Comparison of ENCODE assay signal across 8 mouse cellular contexts in genomic region chr7:45897258-45897757, GRCm38 (mm10). TPM values are rescaled to one million over a fixed set of nuclear protein-coding genes. Genes with fewer than 3 reads are reported as not detected.
DNase-seq lines count a peak whose midpoint lies in the region; ATAC-seq and TF ChIP-seq lines count a peak whose summit lies in the region.

No protein-coding gene starts in this region.

- 0 out of 2 replicates have a peak, but pooled peaks have one; percentile 29 for TF ChIP-seq POLR2A in cerebellum, adult 2 months (IDR thresholded peaks at IDR 0.05; ENCODE audit: borderline replicate concordance, insufficient read depth, low read length)

- peak; percentile 73 to 78 for DNase-seq in cerebellum, adult 2 months
- no peak for DNase-seq in cerebellum, adult 9-11 months
- DNase-seq in c-Kit-positive CD71-positive TER-119-positive erythroid progenitor cells, embryonic 14.5 days (ENCODE audit: low spot score), result peak; percentile 61
- DNase-seq in frontal cortex, postnatal 14 days (ENCODE audit: low spot score in 2 of 2), result peak; percentile 56 to 64
- DNase-seq in kidney, adult 11 months, result peak; percentile 92
- DNase-seq in midbrain, embryonic 11.5 days (ENCODE audit: low spot score, missing footprints), result peak; percentile 92

- WGBS in cerebellum, adult 2 months, result under 1% methylated on average over 19 of the region's 19 CpGs
- WGBS in limb, embryonic 12.5 days, result 2% methylated on average over 19 of the region's 19 CpGs
- WGBS in midbrain, embryonic 11.5 days, result 1% methylated on average over 19 of the region's 19 CpGs
- WGBS in stomach, embryonic 15.5 days, result 1% methylated on average over 19 of the region's 19 CpGs

- TF ChIP-seq CTCF in cerebellum, adult 2 months (IDR thresholded peaks at IDR 0.05; ENCODE audit: borderline replicate concordance, insufficient read depth, low read depth, low read length), result no peak

- no peaks in the 10 kb centered on the region for H3K36me3 ChIP-seq in limb, embryonic 12.5 days
- H3K36me3 ChIP-seq in midbrain, embryonic 11.5 days (ENCODE audit: control insufficient read depth, insufficient read depth, low read length), result no peaks in the 10 kb centered on the region
- H3K36me3 ChIP-seq in stomach, embryonic 15.5 days, result no peaks in the 10 kb centered on the region

- H3K4me3 ChIP-seq in cerebellum, adult 2 months (replicated peaks; ENCODE audit: insufficient read depth, low read depth, low read length), result peak overlapping the region; percentile 87
- peak overlapping the region; percentile 50 for H3K4me3 ChIP-seq in limb, embryonic 12.5 days (replicated peaks)
- H3K4me3 ChIP-seq in midbrain, embryonic 11.5 days (ENCODE audit: low read depth, low read length), result peak overlapping the region; percentile 38
- peak overlapping the region; percentile 50 for H3K4me3 ChIP-seq in stomach, embryonic 15.5 days (replicated peaks)

- H3K9me3 ChIP-seq in limb, embryonic 12.5 days, result no peaks in the 10 kb centered on the region
- no peaks in the 10 kb centered on the region for H3K9me3 ChIP-seq in midbrain, embryonic 11.5 days (ENCODE audit: control insufficient read depth, low read length)
- H3K9me3 ChIP-seq in stomach, embryonic 15.5 days, result no peaks in the 10 kb centered on the region

- peak overlapping the region; percentile 80 for H3K27ac ChIP-seq in cerebellum, adult 2 months (ENCODE audit: insufficient read depth, low read length)
- peak overlapping the region; percentile 68 for H3K27ac ChIP-seq in limb, embryonic 12.5 days
- H3K27ac ChIP-seq in midbrain, embryonic 11.5 days (ENCODE audit: low read depth, low read length), result peak overlapping the region; percentile 15; the same call in 1 of the 2 replicates
- peak overlapping the region; percentile 74 for H3K27ac ChIP-seq in stomach, embryonic 15.5 days

- H3K27me3 ChIP-seq in cerebellum, adult 2 months (ENCODE audit: control insufficient read depth, insufficient read depth, low read length), result no peaks in the 10 kb centered on the region
- H3K27me3 ChIP-seq in limb, embryonic 12.5 days, result no peaks in the 10 kb centered on the region
- no peaks in the 10 kb centered on the region for H3K27me3 ChIP-seq in midbrain, embryonic 11.5 days (ENCODE audit: control insufficient read depth, insufficient read depth, low read length)
- H3K27me3 ChIP-seq in stomach, embryonic 15.5 days (replicated peaks), result no peaks in the 10 kb centered on the region

- H3K9ac ChIP-seq in limb, embryonic 12.5 days (replicated peaks), result peak overlapping the region; percentile 65
- peak overlapping the region; percentile 65 for H3K9ac ChIP-seq in midbrain, embryonic 11.5 days (ENCODE audit: low read length)
- H3K9ac ChIP-seq in stomach, embryonic 15.5 days, result peak overlapping the region; percentile 49; the same call in 1 of the 2 replicates

- H3K4me1 ChIP-seq in cerebellum, adult 2 months (ENCODE audit: control insufficient read depth, insufficient read depth, low read length), result no peaks in the 10 kb centered on the region
- H3K4me1 ChIP-seq in limb, embryonic 12.5 days (replicated peaks), result no peaks in the 10 kb centered on the region
- H3K4me1 ChIP-seq in midbrain, embryonic 11.5 days (ENCODE audit: control insufficient read depth, insufficient read depth, low read length), result peaks cover 10% of the 10 kb centered on the region; the same call in 1 of the 2 replicates
- peaks cover 3% of the 10 kb centered on the region; the same call in 1 of the 2 replicates for H3K4me1 ChIP-seq in stomach, embryonic 15.5 days

- peak overlapping the region; percentile 76 for H3K4me2 ChIP-seq in limb, embryonic 12.5 days
- peak overlapping the region; percentile 70 for H3K4me2 ChIP-seq in midbrain, embryonic 11.5 days
- H3K4me2 ChIP-seq in stomach, embryonic 15.5 days, result peak overlapping the region; percentile 74

- ATAC-seq in limb, embryonic 12.5 days (ENCODE audit: insufficient number of reproducible peaks, insufficient read depth, low FRiP score, low TSS enrichment, low read depth), result peak; percentile 63
- ATAC-seq in midbrain, embryonic 11.5 days (ENCODE audit: low FRiP score), result peak; percentile 73
- ATAC-seq in stomach, embryonic 15.5 days (ENCODE audit: insufficient read depth, low FRiP score, low read depth), result peak; percentile 59

RNA-seq across cellular contexts. Expression of gene Tmem143, which starts 0.6 kb away (rescaled TPM):
- 42.0 and 46.5 TPM in 2 replicates for polyA plus RNA-seq in cerebellum, adult 2 months (2012; rRNA removed)
- polyA plus RNA-seq in limb, embryonic 12.5 days (2016; fragmentation: Nextera tagmentation; extraction: Ambion mirVana), result 5.0 and 6.0 TPM in 2 replicates
- polyA plus RNA-seq in midbrain, embryonic 11.5 days (2014; fragmentation: Nextera tagmentation; extraction: Ambion mirVana), result 3.0 and 3.2 TPM in 2 replicates
- 5.8 and 6.8 TPM in 2 replicates for polyA plus RNA-seq in stomach, embryonic 15.5 days (2015; fragmentation: Nextera tagmentation; extraction: Ambion mirVana)

RNA-seq across cellular contexts. Expression of gene Syngr4, which starts 0.8 kb away (rescaled TPM):
- polyA plus RNA-seq in cerebellum, adult 2 months (2012; rRNA removed), result not detected in 2 replicates
- polyA plus RNA-seq in limb, embryonic 12.5 days (2016; fragmentation: Nextera tagmentation; extraction: Ambion mirVana), result 0.41 and 0.65 TPM in 2 replicates
- polyA plus RNA-seq in midbrain, embryonic 11.5 days (2014; fragmentation: Nextera tagmentation; extraction: Ambion mirVana), result 0.63 and 1.3 TPM in 2 replicates
- polyA plus RNA-seq in stomach, embryonic 15.5 days (2015; fragmentation: Nextera tagmentation; extraction: Ambion mirVana), result 0.80 and 1.1 TPM in 2 replicates

RNA-seq across cellular contexts. Expression of gene Grin2d, which starts 19.1 kb away (rescaled TPM):
- 14.9 and 16.4 TPM in 2 replicates for polyA plus RNA-seq in cerebellum, adult 2 months (2012; rRNA removed)
- 0.35 and 0.37 TPM in 2 replicates for polyA plus RNA-seq in limb, embryonic 12.5 days (2016; fragmentation: Nextera tagmentation; extraction: Ambion mirVana)
- 0.14 and 0.17 TPM in 2 replicates for polyA plus RNA-seq in midbrain, embryonic 11.5 days (2014; fragmentation: Nextera tagmentation; extraction: Ambion mirVana)
- polyA plus RNA-seq in stomach, embryonic 15.5 days (2015; fragmentation: Nextera tagmentation; extraction: Ambion mirVana), result 0.64 and 0.67 TPM in 2 replicates

RNA-seq across cellular contexts. Expression of gene Emp3, which starts 23.9 kb away (rescaled TPM):
- polyA plus RNA-seq in cerebellum, adult 2 months (2012; rRNA removed), result 5.4 and 6.5 TPM in 2 replicates
- 58.4 and 59.0 TPM in 2 replicates for polyA plus RNA-seq in limb, embryonic 12.5 days (2016; fragmentation: Nextera tagmentation; extraction: Ambion mirVana)
- 27.2 and 28.2 TPM in 2 replicates for polyA plus RNA-seq in midbrain, embryonic 11.5 days (2014; fragmentation: Nextera tagmentation; extraction: Ambion mirVana)
- 195 and 238 TPM in 2 replicates for polyA plus RNA-seq in stomach, embryonic 15.5 days (2015; fragmentation: Nextera tagmentation; extraction: Ambion mirVana)

RNA-seq across cellular contexts. Expression of gene Kdelr1, which starts 24.7 kb away (rescaled TPM):
- polyA plus RNA-seq in cerebellum, adult 2 months (2012; rRNA removed), result 99.9 and 106 TPM in 2 replicates
- polyA plus RNA-seq in limb, embryonic 12.5 days (2016; fragmentation: Nextera tagmentation; extraction: Ambion mirVana), result 50.0 and 65.6 TPM in 2 replicates
- 76.7 and 84.0 TPM in 2 replicates for polyA plus RNA-seq in midbrain, embryonic 11.5 days (2014; fragmentation: Nextera tagmentation; extraction: Ambion mirVana)
- 72.0 and 79.7 TPM in 2 replicates for polyA plus RNA-seq in stomach, embryonic 15.5 days (2015; fragmentation: Nextera tagmentation; extraction: Ambion mirVana)

Comparison
In these comparisons a context has a peak if more than half of its experiments do, and no peak if none do; other contexts are left out.
1. H3K27ac ChIP-seq: peak in every context shown above with its lines; median percentile 80 in cerebellum, adult 2 months; 74 in stomach, embryonic 15.5 days; 68 in limb, embryonic 12.5 days; 15 in midbrain, embryonic 11.5 days.